Mouse (Mus musculus) right cerebral cortex, postnatal 25 days (tissue): Measurements from ENCODE around the gene Gabpb1.

ENCODE experiments used
- DNase-seq: peaks from one replicate; pipeline ENCODE4 v3.0.0; 2022

Gene Gabpb1

DNA sequence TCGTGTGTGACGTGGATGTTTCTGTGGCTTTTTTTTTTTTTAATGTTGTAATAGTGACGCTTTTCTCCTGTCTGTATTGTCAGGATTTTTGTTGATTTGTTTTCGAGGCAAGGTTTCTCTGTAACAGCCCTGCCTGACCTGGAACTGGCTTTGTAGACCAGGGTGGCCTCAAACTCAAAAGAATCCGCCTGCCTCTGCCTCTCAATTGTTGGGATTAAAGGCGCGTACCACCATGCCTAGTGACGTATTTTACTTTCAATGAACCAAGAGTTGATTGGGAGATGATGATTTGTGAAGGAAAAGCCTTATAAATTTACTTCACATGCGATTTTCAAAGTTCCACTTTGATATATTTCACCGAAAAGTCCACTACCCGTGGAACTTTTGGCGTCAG, at the start of gene Gabpb1:
Gene Gabpb1 (minus strand): TSS at position 216 of the 394 bp plus-strand sequence.
- no peak for DNase-seq

DNA sequence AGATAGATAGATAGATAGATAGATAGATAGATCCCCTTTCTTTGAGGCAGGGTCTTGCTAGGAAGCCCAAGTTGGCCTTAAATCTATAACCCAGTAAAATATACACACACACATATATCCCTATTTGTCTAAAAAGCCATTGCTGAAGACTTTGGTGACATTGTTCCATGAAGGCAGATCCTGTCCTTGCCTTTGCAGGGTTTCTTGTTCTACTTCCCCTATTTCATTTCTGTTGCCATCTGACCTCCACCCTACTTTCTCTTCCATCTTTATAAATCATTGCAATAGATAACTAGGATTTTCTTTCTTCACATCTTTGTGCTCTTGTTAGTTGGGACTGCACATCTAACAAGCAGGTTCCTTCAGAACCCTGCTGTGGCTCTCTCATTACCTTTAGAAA, 36.8 kb upstream of the Gabpb1 start:
- no peak for DNase-seq

DNA sequence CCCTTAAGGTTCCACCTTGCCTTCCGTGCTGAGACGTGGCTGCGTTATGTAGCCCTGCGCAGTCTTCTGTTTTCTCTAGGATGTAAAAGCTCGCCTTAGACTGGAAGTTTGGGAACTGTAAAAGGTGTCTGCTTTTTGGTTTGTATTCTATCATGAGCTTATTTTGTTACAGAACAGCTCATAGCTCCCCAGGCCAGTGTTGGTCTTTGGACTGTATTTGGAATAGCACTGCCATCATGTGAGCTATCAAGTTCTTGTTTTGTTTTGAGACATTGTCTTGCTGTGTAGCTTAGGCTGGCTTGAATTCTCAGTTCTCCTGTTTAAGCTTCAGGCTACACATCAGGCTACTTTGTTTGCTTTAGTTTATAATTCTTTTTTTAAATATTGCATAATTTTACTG, 36.4 kb upstream of the Gabpb1 start:
- DNase-seq = no peak

DNA sequence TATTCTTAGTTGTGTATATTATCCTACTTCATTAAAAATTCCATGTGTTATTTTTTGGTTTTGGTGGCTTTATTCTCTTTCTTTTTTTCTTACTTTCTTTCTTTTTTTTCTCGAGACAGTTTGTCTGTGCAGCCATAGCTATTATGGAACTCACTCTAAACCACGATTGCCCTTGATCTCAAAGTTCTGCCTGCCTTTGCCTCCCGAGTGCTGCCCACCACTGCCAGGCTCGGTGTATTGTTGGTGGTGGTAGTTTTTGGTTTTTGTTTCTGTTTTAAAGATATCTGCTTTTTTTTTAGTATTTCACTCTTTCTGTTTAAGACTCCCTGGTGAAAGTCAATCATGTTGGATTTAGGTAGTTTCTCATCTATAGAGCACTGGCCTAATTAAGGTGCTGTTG, 32.2 kb upstream of the Gabpb1 start:
- no peak for DNase-seq

- no peak for DNase-seq
Observed at GRCm38 (mm10) chr2:126707438-126707779, 31.3 kb upstream of the Gabpb1 start.

- peak; percentile 99 for DNase-seq
Observed at GRCm38 (mm10) chr2:126706759-126707437, 30.8 kb upstream of the Gabpb1 start, which contains the start of gene Usp8. TSS of gene Usp8 (plus strand) at chr2:126707328.

DNA sequence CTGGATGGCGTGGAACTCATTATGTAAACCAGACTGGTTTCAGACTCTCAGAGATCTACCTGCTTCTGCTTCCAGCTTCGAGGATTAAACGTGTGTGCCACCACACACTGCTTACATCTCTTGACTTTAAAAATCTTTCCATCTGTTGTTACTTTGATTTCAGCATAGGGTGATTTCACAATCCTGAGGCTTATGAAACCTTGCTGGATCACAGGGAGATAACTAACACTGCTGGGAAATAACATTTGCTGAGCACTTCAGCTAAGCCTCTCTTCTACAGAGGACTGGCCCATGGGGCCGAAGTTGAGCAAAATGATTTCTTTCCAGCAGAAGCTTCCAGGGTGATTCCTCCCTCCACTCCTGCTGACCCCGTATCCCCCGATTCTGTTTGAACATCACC, 19.1 kb upstream of the Gabpb1 start:
- DNase-seq = no peak

DNA sequence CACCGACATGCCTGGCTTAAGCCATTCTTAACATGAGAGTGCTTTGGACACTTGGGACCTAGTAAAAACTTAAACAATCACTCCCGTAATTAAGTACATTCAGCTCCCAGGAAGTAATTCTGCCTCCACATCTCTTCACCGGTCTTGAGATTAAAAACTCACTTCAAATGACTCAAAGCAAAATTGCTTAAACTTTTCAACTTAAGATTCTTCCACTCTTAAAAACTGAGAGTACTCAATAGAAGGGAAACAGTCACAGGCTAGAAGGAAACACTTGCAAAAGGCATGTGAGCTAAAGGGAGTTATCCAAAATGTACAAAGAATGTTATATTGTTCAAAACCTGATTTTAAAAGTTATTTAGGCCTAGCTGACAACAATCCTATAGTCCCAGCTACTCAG, 15.2 kb upstream of the Gabpb1 start:
- DNase-seq = no peak

DNA sequence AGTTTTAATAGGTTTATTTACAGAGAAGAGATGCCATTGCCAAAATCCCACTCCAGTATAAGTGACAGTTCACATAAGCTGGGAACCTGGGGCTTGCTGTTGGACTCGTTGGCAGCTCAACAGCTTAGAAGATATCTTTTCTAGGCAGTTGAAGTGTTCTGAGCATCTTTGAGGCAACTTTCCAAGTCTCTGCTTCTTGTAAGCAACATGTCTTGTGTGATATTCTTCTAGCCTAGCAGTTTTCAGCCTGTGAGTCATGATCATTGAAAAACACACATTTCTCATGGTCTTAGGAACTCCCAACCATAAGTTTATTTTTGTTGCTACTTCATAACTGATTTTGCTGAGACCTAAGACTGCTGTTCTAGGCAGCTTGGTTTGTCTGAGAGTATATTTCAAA, 6.8 kb upstream of the Gabpb1 start:
- no peak for DNase-seq

- no peak for DNase-seq
Observed at GRCm38 (mm10) chr2:126682333-126682732, 6.2 kb upstream of the Gabpb1 start.

DNA sequence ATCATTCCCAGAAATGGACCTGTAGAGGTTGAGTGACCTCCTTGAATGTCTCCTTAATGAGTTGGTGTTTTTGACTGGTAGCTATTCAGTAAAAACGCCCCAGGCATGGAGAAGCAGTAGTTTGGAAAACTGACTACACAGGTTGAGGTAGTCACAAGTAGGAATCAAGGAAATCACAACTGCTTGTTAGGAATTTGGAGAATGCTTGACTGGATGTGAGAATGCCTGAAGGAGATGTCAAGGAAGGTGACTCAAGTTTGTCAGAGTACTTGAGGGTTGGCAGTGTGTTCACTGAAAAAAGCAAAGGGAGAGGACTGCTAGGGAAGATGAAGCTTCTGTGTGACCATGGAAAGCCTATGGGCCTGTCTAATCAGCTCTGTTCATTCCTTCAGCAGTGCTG, 1.2 kb upstream of the Gabpb1 start:
- no peak for DNase-seq

DNA sequence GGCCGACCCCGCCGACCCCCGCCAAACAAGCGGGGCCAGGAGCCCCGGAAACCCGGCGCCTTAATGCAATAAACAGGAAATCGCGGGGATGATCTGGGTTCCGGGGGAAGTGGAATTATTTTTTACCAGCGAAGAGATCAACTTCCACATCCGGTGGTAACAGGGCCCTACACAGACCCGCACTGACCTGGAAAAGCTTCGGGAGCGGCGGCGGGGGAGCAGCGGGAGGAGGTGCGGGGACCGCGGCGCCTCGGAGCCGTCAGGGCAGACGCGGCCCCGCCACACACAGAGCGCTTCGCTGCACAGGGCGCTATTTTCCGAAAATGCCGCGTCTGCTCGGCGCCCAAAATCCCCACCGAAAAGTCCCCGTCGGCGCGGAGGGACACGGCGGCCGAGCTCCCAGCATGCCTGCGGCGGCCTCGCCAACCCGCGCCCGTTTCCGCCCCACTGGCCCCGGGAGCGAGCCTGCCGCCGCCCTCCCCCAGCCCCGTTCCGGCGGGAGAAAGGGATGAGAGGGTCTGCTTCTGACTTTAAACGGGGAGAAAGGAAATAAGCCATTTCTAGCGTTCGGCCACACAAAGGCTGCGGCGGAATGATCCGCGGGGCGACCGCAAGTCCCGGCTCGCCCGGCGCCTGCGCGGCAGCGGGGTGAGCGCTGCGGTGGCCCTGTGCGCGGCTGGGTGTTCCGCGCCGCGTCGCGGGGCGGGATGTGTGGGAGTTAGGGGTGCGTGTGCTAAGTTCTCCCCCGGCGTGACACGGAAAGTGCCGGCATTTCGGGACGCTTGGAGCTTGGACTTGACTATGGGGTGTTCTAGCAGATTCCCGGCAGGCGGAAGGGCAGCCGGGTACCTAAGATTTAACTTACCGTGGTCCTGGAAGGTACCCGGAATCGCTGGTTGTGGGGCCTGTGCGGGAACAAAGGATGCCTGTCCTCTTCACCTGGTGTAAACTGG, 692 bp downstream of the Gabpb1 start:
- DNase-seq = peak; percentile 90

DNA sequence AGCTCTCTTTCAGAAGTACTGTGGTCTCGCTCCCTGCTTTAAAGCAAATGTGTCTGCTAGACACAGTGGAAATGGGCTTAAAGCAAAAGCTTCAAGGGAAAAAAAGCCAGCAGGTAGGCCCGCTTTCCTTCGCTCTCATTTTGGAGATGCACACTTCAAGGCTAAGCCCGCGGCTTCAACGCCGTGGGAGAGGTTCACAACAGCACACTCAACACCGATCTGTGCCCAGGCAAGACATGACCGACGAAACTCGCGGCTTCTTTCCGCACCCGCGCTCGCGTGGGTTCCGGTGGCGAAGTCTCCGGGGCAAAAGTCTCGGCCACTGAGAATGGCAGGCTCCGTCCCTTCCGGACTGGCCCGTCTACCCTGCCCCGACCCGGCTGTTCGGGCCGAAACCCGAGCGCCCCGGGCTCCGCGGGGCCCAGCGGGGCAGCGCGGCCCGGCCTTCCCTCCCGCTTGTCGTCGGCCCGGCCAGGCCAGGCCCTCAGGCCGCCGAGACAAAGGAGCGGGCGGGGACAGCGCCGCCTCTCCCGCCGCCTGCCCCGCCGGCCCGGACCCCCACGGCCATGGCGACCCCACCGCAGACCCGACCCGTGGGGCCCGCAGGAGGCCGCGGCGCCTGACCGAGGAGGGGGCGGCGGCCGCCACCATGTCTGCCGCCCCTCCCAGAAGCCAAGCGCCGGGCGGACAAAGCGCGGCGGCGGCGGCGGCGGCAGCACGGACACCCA, 1.5 kb downstream of the Gabpb1 start:
- DNase-seq = no peak

- DNase-seq = no peak
Observed at GRCm38 (mm10) chr2:126673317-126674242, 2.6 kb downstream of the Gabpb1 start.

DNA sequence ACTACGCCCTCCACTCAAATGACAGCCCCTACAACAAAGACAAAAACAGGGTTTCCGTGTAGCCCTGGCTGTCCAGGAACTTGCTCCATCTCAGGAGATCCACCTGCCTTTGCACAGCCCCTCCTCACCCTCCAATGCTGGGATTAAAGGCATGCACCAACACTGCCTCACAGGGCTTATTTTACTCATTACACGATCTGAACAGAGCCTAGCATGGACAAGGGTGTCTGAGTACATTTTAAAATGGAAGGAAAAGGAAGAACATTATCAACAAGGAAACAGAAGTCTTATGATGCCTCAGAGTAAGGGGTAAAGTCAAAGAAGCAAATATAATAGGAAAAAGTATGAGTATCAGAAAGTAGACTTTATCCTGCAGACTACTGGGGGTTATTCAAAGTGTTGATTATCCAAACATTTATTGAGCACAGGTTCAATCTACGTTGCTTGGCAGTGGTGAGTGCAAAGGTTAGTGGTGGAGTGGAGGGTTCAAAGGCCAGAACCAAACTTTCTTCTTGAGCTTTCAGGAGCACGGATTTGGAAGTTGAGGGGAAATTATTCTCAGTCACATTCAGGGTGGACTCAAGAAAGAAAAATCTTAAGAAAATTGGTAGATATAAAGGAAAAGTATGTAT, 7.4 kb downstream of the Gabpb1 start:
- no peak for DNase-seq

- DNase-seq = no peak
Observed at GRCm38 (mm10) chr2:126665984-126666383, 10.2 kb downstream of the Gabpb1 start.

GRCm38 (mm10) chr2:126663481-126663880, 12.7 kb downstream of the Gabpb1 start:
- no peak for DNase-seq

DNA sequence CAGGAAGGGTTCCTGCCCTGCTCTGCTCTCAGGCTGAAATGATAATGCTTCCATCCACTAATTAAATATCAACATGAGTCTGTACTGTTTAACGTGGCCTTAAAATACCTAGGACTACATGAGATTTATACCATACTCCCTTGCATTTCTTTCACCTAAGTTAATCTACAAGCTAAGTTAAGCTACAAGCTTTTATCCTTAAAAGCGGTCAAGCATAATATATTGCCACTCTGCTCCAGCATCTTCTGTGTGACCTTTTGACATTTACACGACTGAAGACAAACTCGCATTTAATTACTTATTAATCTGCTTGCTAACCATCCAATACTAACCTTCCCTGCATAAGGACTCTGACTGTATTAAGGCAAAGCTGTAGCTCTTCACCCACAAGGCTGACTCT, 23.2 kb downstream of the Gabpb1 start:
- DNase-seq = no peak

- DNase-seq = no peak
Observed at GRCm38 (mm10) chr2:126647762-126648161, 28.4 kb downstream of the Gabpb1 start.

DNA sequence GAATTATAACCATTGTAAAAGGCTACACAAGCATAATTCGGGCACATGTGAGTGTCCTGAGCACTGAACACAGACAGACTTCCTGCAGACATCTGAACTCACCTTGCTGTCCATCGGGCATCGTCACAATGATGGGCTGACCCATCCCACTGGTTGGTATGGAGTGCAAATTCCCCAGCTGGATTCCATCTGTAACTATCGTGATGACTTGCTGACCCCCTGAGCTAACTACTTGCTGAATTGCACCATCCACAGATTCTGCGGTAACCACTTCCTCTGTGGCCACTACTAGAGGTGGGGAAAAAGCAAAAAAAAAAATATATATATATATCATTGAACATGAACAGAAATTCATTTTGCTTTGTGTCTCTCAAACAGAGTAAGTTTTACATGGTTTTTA, 29.7 kb downstream of the Gabpb1 start:
- no peak for DNase-seq

GRCm38 (mm10) chr2:126644768-126645167, 31.4 kb downstream of the Gabpb1 start:
- DNase-seq = no peak

DNA sequence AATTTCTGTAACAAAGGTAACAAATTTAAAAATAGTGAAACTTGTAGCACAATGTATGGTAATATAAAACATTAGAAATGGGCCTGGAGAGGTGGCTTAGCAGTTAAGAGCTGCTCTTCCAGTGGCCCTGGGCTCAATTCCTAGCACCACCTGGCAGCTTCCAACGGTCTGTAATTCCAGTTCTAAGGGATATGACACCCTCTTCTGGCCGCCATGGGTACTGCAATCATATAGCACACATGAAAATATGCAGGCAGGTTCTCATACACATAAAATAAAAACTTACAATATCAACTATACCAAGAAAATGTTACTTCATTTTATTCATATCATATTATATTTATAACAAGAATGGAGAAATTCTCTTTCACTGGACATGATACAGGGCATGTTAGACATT, 35.8 kb downstream of the Gabpb1 start:
- no peak for DNase-seq
